Mouse (Mus musculus): ENCODE measurements around the gene Prkar1b.

GRCm38 (mm10) chr5:139060460-139061051 lies 89.2 kb downstream of the Prkar1b start:
- TF ChIP-seq MYOD1 (IDR thresholded peaks at IDR 0.05; ENCODE audit: control insufficient read depth, insufficient read length, low read depth) (peak; percentile 69), CTCF (IDR thresholded peaks at IDR 0.05; ENCODE audit: control insufficient read depth, insufficient read depth, insufficient read length) (no peak), USF1 (IDR thresholded peaks at IDR 0.05; ENCODE audit: low read depth) (no peak), FOSL1 (IDR thresholded peaks at IDR 0.05; ENCODE audit: insufficient read depth, low read length, poor library complexity, severe bottlenecking) (no peak), MAX (IDR thresholded peaks at IDR 0.05) (no peak)

Measured in C2C12 (cell line).